Mouse (Mus musculus): ENCODE results near the gene Tssk6. TPM values are rescaled to one million over a fixed set of nuclear protein-coding genes. Genes with fewer than 3 reads are reported as not detected.

Tssk6 gene
- polyA plus RNA-seq, 1 experiment = 1.8 TPM

GRCm38 (mm10) chr8:69899876-69900275 lies 2.1 kb upstream of the Tssk6 start:
- H3K27ac ChIP-seq (ENCODE audit: control insufficient read depth, insufficient read depth, low read length) = no peak overlapping the region
- TF ChIP-seq POLR2A (IDR thresholded peaks at IDR 0.05; ENCODE audit: control insufficient read depth, extremely low read depth, insufficient read depth, low read length, poor library complexity) (no peak), CTCF (IDR thresholded peaks at IDR 0.05; ENCODE audit: borderline replicate concordance, control insufficient read depth, extremely low read depth, insufficient read depth, low read length, poor library complexity) (no peak)
- DNase-seq = no peak
- peaks cover 2% of the 10 kb centered on the region for H3K4me1 ChIP-seq (replicated peaks; ENCODE audit: control insufficient read depth, insufficient read depth, low read length)
- no peak overlapping the region for H3K4me3 ChIP-seq (ENCODE audit: control insufficient read depth, insufficient read depth, low read length)
- 100% methylated on average over 2 of the region's 2 CpGs for WGBS
- no peaks in the 10 kb centered on the region for H3K27me3 ChIP-seq (ENCODE audit: control insufficient read depth, insufficient read depth, low read length)
- no peaks in the 10 kb centered on the region for H3K36me3 ChIP-seq (ENCODE audit: control insufficient read depth, insufficient read depth, low read length)

GRCm38 (mm10) chr8:69900895-69901451 lies 1.0 kb upstream of the Tssk6 start:
- 5% methylated on average over 12 of the region's 12 CpGs for WGBS
- H3K4me1 ChIP-seq (replicated peaks; ENCODE audit: control insufficient read depth, insufficient read depth, low read length) = peaks cover 2% of the 10 kb centered on the region

GRCm38 (mm10) chr8:69901484-69902162 lies 361 bp upstream of the Tssk6 start:
- DNase-seq = peak; percentile 98
- H3K4me1 ChIP-seq (replicated peaks; ENCODE audit: control insufficient read depth, insufficient read depth, low read length) = peaks cover 2% of the 10 kb centered on the region
- TF ChIP-seq CTCF (IDR thresholded peaks at IDR 0.05; ENCODE audit: borderline replicate concordance, control insufficient read depth, extremely low read depth, insufficient read depth, low read length, poor library complexity) (peak; percentile 96), POLR2A (IDR thresholded peaks at IDR 0.05; ENCODE audit: control insufficient read depth, extremely low read depth, insufficient read depth, low read length, poor library complexity) (peak; percentile 87)
- H3K36me3 ChIP-seq (ENCODE audit: control insufficient read depth, insufficient read depth, low read length) = no peaks in the 10 kb centered on the region
- no peaks in the 10 kb centered on the region for H3K27me3 ChIP-seq (ENCODE audit: control insufficient read depth, insufficient read depth, low read length)
- WGBS = 2% methylated on average over 41 of the region's 41 CpGs
- peak overlapping the region; percentile 63 for H3K27ac ChIP-seq (ENCODE audit: control insufficient read depth, insufficient read depth, low read length)
- H3K4me3 ChIP-seq (ENCODE audit: control insufficient read depth, insufficient read depth, low read length) = peak overlapping the region; percentile 87

More at GRCm38 (mm10) chr8:69900895-69901451, 1.0 kb upstream of the Tssk6 start:
- Histone ChIP-seq H3K27me3 (ENCODE audit: control insufficient read depth, insufficient read depth, low read length) (no peaks in the 10 kb centered on the region), H3K4me3 (ENCODE audit: control insufficient read depth, insufficient read depth, low read length) (peak overlapping the region; percentile 87), H3K27ac (ENCODE audit: control insufficient read depth, insufficient read depth, low read length) (peak overlapping the region; percentile 45; the same call in 1 of the 2 replicates), H3K36me3 (ENCODE audit: control insufficient read depth, insufficient read depth, low read length) (no peaks in the 10 kb centered on the region)
- TF ChIP-seq CTCF (IDR thresholded peaks at IDR 0.05; ENCODE audit: borderline replicate concordance, control insufficient read depth, extremely low read depth, insufficient read depth, low read length, poor library complexity) = no peak
- TF ChIP-seq POLR2A (IDR thresholded peaks at IDR 0.05; ENCODE audit: control insufficient read depth, extremely low read depth, insufficient read depth, low read length, poor library complexity) = no peak
- DNase-seq = no peak

GRCm38 (mm10) chr8:69903063-69903542 lies 1.1 kb downstream of the Tssk6 start:
- Histone ChIP-seq H3K27ac (ENCODE audit: control insufficient read depth, insufficient read depth, low read length) (peak overlapping the region; percentile 26), H3K4me1 (replicated peaks; ENCODE audit: control insufficient read depth, insufficient read depth, low read length) (peaks cover 2% of the 10 kb centered on the region), H3K36me3 (ENCODE audit: control insufficient read depth, insufficient read depth, low read length) (no peaks in the 10 kb centered on the region; the same call in 1 of the 2 replicates), H3K27me3 (ENCODE audit: control insufficient read depth, insufficient read depth, low read length) (no peaks in the 10 kb centered on the region), H3K4me3 (ENCODE audit: control insufficient read depth, insufficient read depth, low read length) (peak overlapping the region; percentile 87)
- TF ChIP-seq CTCF (IDR thresholded peaks at IDR 0.05; ENCODE audit: borderline replicate concordance, control insufficient read depth, extremely low read depth, insufficient read depth, low read length, poor library complexity) (0 out of 2 replicates have a peak, but pooled peaks have one; percentile 51), POLR2A (IDR thresholded peaks at IDR 0.05; ENCODE audit: control insufficient read depth, extremely low read depth, insufficient read depth, low read length, poor library complexity) (peak; percentile 84)
- peak; percentile 98 for DNase-seq
- WGBS = under 1% methylated on average over 45 of the region's 45 CpGs

GRCm38 (mm10) chr8:69904096-69904495 lies 2.1 kb downstream of the Tssk6 start:
- Histone ChIP-seq H3K27me3 (ENCODE audit: control insufficient read depth, insufficient read depth, low read length) (no peaks in the 10 kb centered on the region), H3K4me1 (replicated peaks; ENCODE audit: control insufficient read depth, insufficient read depth, low read length) (peaks cover 2% of the 10 kb centered on the region), H3K4me3 (ENCODE audit: control insufficient read depth, insufficient read depth, low read length) (no peak overlapping the region), H3K36me3 (ENCODE audit: control insufficient read depth, insufficient read depth, low read length) (peaks cover 9% of the 10 kb centered on the region; the same call in 1 of the 2 replicates), H3K27ac (ENCODE audit: control insufficient read depth, insufficient read depth, low read length) (no peak overlapping the region)
- DNase-seq = no peak
- no peak for TF ChIP-seq CTCF (IDR thresholded peaks at IDR 0.05; ENCODE audit: borderline replicate concordance, control insufficient read depth, extremely low read depth, insufficient read depth, low read length, poor library complexity)
- TF ChIP-seq POLR2A (IDR thresholded peaks at IDR 0.05; ENCODE audit: control insufficient read depth, extremely low read depth, insufficient read depth, low read length, poor library complexity) = no peak
- 93% methylated on average over 8 of the region's 8 CpGs for WGBS

- 95% methylated on average over 2 of the region's 2 CpGs for WGBS
- TF ChIP-seq CTCF (IDR thresholded peaks at IDR 0.05; ENCODE audit: borderline replicate concordance, control insufficient read depth, extremely low read depth, insufficient read depth, low read length, poor library complexity) = no peak
- H3K4me1 ChIP-seq (replicated peaks; ENCODE audit: control insufficient read depth, insufficient read depth, low read length) = no peaks in the 10 kb centered on the region
Observed at GRCm38 (mm10) chr8:69906260-69906659, 4.3 kb downstream of the Tssk6 start.

More at GRCm38 (mm10) chr8:69906260-69906659, 4.3 kb downstream of the Tssk6 start:
- no peak for DNase-seq
- Histone ChIP-seq H3K4me3 (ENCODE audit: control insufficient read depth, insufficient read depth, low read length) (no peak overlapping the region), H3K27me3 (ENCODE audit: control insufficient read depth, insufficient read depth, low read length) (no peaks in the 10 kb centered on the region), H3K27ac (ENCODE audit: control insufficient read depth, insufficient read depth, low read length) (no peak overlapping the region), H3K36me3 (ENCODE audit: control insufficient read depth, insufficient read depth, low read length) (peaks cover 29% of the 10 kb centered on the region)
